Mouse (Mus musculus) heart, embryonic 10.5 days (tissue): ENCODE measurements at regions not wholly inside any gene's neighbourhood (a gene's known extent, or its start where the extent isn't known, plus 50 kb on each side); places are given as distances from the start of the nearest gene placed in this dataset.

Experiments used
- DNase-seq: peaks from one replicate; pipeline ENCODE4 v3.0.0-alpha.2; 2017; ENCODE audit warnings: low spot score
- H3K27ac ChIP-seq: fragments of 300-500 bp; sonication (generic); 2 replicates; pipeline ENCODE4 v1.5.1; 2016; ENCODE audit warnings: mild to moderate bottlenecking
- H3K27me3 ChIP-seq: fragments of 300-500 bp; sonication (generic); 2 replicates; pipeline ENCODE4 v1.6.1; 2016; ENCODE audit warnings: mild to moderate bottlenecking; ENCODE audit not compliant: poor library complexity, insufficient read depth, severe bottlenecking
- H3K36me3 ChIP-seq: fragments of 300-500 bp; sonication (generic); 2 replicates; pipeline ENCODE4 v1.6.1; 2016; ENCODE audit warnings: mild to moderate bottlenecking, moderate library complexity
- H3K4me1 ChIP-seq: fragments of 300-500 bp; sonication (generic); 2 replicates; pipeline ENCODE4 v1.6.1; 2016; ENCODE audit warnings: mild to moderate bottlenecking
- H3K4me3 ChIP-seq: fragments of 300-500 bp; sonication (generic); 2 replicates; pipeline ENCODE4 v1.5.1; 2016; ENCODE audit warnings: mild to moderate bottlenecking, moderate library complexity
- H3K9me3 ChIP-seq: fragments of 300-500 bp; sonication (generic); 2 replicates; pipeline ENCODE4 v1.6.1; 2016; ENCODE audit warnings: mild to moderate bottlenecking, moderate library complexity
- WGBS: fragments of 180-500 bp; shearing (Covaris S2); methylation state at CpG from one replicate; pipeline ENCODE4 v1.1.7; 2016; 5-methylcytosine and 5-hydroxymethylcytosine counted together

DNA sequence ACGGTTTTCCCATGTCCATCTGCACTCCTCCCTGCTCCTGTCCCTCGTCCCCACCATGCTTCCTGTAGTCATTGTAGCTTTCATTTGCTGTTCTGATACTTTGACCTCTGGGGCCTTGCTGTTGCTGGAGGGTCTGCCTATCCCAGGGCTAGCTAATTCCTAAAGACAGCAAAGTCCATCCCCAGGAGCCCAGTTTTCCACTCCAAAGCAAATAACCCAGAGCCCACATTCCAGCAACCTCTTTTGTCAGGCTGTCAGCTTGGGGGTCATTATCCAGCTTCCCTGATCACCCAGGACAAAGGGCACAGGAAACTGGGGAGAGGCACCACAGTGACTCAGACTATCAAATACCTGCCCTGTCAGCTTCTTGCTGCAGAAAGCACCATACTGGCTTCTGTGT is 139.9 kb upstream of the Tab2 start:
- no peaks in the 10 kb centered on the region for H3K9me3 ChIP-seq
- peak; percentile 69 for DNase-seq
- H3K27ac ChIP-seq: peak overlapping the region; percentile 6; the same call in 1 of the 2 replicates
- peaks cover 29% of the 10 kb centered on the region for H3K4me1 ChIP-seq
- no peak overlapping the region for H3K4me3 ChIP-seq
- no peaks in the 10 kb centered on the region for H3K36me3 ChIP-seq
- H3K27me3 ChIP-seq: no peaks in the 10 kb centered on the region
- 41% methylated on average over 2 of the region's 2 CpGs for WGBS

DNA sequence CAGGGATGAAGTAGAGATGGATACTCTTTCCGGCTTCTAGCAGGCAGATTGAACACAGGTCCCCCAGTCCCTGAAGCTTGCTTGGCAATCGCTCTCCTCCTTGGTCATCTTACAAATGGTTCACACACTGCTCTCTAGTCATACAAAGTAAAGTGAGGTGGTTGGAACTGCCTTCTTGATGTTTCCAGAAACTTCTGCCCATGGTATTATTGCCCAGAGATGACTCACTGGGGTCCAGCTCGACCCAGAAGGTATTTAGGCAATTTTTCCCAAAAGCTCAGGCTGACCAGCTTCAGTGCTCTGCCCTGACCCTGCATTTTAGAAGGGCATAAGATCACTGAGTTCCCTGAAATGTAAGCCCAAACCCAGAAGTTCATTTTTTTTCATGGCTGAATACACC is 139.2 kb upstream of the Tab2 start:
- H3K4me3 ChIP-seq: no peak overlapping the region
- 91% methylated on average over 3 of the region's 3 CpGs for WGBS
- H3K27me3 ChIP-seq: no peaks in the 10 kb centered on the region
- H3K9me3 ChIP-seq: no peaks in the 10 kb centered on the region
- H3K27ac ChIP-seq: no peak overlapping the region
- DNase-seq: peak; percentile 51
- peaks cover 29% of the 10 kb centered on the region for H3K4me1 ChIP-seq
- H3K36me3 ChIP-seq: no peaks in the 10 kb centered on the region

DNA sequence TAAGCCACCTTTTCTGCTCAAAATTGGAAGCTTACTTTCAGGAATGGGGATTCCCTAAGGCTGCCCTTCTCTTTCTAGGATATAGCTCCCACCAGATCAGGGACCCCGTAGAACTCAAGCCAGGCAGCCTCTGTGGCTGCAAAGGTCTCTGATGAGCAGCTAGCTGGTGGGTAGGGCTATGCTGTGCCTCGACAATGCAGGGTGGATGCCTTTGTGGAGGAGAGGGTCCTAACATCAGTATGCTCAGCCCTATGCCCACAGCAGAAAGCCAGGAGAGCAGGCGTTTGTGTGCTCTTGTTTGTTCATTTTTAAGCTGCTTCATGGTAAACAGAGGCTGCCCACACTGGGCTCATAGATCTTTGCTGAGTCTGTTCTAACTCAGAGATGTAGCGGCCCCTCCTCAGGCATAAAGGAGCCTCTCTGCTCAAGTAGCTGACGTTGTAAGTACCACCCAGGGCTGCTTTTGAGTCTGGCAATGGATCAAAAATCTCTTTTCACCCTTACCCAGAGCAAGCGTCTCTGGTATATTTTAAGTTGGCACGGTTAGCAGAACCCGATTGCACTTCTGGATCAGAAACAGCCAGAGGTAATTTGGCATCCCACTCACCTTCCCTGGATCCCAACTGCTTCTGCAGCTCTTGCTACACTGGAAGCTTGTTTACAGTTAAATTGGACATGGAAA is 136.0 kb upstream of the Tab2 start:
- no peak for DNase-seq
- 58% methylated on average over 8 of the region's 8 CpGs for WGBS
- peak overlapping the region; percentile 42; the same call in 1 of the 2 replicates for H3K27ac ChIP-seq

DNA sequence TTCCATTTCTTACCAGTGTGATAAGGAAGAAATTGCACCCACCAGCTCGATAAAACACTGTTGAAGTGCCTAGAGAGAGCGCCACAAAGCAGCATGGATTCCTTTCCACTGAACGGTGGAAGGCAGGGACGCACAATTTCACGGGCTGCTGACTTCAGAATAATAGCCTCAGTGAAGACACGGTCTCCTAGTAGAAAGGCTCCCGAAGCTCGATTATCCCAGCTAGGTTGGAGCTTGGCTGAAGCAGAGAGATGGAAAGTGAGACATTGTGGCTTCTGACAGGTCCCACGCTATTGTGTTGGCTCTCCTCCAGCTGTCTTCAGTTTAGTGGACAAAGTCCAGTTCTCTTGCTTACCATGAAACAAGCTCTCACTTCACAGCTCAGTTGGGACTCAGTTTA is 133.3 kb upstream of the Tab2 start:
- no peak for DNase-seq
- Histone ChIP-seq H3K36me3 (no peaks in the 10 kb centered on the region), H3K4me1 (peaks cover 33% of the 10 kb centered on the region), H3K4me3 (no peak overlapping the region), H3K27me3 (no peaks in the 10 kb centered on the region), H3K27ac (no peak overlapping the region), H3K9me3 (no peaks in the 10 kb centered on the region)
- 51% methylated on average over 9 of the region's 9 CpGs for WGBS

More for the DNA sequence above, 136.0 kb upstream of the Tab2 start:
- no peaks in the 10 kb centered on the region for H3K9me3 ChIP-seq
- H3K4me1 ChIP-seq: peaks cover 40% of the 10 kb centered on the region
- H3K4me3 ChIP-seq: no peak overlapping the region
- no peaks in the 10 kb centered on the region for H3K27me3 ChIP-seq
- no peaks in the 10 kb centered on the region for H3K36me3 ChIP-seq

DNA sequence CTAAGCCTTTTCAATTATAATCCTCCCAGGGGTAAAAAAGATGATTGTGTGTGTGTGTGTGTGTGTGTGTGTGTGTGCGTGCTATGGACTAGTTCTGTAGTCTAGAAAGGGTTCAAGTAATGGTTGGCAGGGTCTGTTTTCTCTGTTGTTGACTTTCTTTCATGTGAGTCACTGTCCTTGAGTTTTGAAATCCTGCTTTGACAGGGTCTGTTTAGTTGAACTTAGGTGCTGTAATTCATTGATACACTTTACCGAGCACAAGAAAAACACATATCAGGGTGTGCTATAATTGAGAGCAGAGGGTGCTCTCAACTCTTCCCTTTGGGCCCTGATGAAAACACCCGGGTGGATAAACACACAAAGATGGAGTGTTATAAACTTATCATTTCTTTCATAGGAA is 132.7 kb upstream of the Tab2 start:
- no peak for DNase-seq
- Histone ChIP-seq H3K4me3 (no peak overlapping the region), H3K9me3 (no peaks in the 10 kb centered on the region), H3K27me3 (no peaks in the 10 kb centered on the region), H3K4me1 (peaks cover 33% of the 10 kb centered on the region), H3K27ac (no peak overlapping the region), H3K36me3 (no peaks in the 10 kb centered on the region)
- 75% methylated on average over 3 of the region's 3 CpGs for whole genome bisulfite sequencing

DNA sequence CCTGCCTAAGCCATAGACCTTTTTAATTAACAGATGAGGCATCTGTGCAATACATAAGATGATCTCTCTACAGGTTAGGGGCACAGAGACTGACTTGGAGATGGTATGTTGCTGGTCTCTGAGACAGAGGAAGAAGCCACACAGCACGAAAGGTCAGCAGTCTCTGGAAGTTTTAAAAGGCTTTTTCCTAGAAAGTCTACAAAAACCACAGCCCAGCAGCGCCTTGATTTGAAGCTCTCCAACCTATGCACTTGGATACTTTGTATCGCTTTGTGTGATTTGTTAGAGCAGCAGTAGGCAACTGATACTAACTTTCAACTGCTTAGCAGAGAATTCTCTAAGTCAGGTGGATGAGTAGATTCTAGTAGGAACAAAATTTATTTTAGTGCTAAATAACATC is 132.3 kb upstream of the Tab2 start:
- no peak overlapping the region for H3K27ac ChIP-seq
- 84% methylated on average over 3 of the region's 3 CpGs for WGBS
- peaks cover 33% of the 10 kb centered on the region for H3K4me1 ChIP-seq

DNA sequence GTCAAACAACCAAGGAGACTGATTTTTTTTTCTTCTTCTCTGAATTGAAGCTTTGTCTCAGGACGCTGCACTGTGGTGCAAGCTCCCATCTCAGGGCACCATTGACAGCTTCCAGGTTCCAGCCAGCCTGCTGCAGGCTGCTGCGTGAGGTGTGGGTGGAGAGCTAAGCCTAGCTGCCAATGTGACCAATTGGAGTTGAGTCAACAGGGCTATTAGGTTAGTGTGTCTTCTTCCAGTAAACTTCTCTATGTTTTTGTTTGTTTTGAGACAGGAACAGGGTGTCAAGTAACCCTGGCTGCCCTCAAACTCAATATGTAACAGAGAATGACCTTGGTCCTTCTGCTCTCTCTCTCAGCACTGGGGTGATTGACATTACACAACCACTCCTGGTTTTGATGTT is 131.1 kb upstream of the Tab2 start:
- 0 out of 2 replicates have a peak overlapping the region, but pooled peaks have one; percentile 25 for H3K27ac ChIP-seq
- peak; percentile 71 for DNase-seq
- no peaks in the 10 kb centered on the region for H3K9me3 ChIP-seq

More for the DNA sequence above, 132.3 kb upstream of the Tab2 start:
- H3K9me3 ChIP-seq: no peaks in the 10 kb centered on the region
- H3K27me3 ChIP-seq: no peaks in the 10 kb centered on the region
- no peak overlapping the region for H3K4me3 ChIP-seq
- H3K36me3 ChIP-seq: no peaks in the 10 kb centered on the region
- DNase-seq: no peak

DNA sequence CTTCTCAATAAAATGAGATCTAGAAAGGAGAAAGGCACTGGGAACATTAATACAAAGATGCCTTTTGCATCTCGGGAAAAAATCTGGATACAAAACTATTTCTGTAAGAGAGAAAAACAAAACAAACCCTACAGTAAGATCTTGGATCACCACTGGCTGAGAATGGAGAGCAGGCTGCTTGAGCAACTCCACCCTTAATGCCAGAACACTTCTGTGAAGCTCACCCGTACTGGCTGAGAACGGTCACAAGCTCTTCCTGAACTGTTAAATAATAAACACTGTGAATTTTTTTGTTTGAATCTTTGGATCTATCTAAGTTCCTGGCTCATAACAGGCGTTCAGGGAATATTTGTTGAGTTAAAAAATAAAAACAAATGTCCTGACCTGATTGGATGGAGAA is 130.4 kb upstream of the Tab2 start:
- WGBS: 74% methylated on average over 4 of the region's 4 CpGs
- DNase-seq: no peak
- Histone ChIP-seq H3K9me3 (no peaks in the 10 kb centered on the region), H3K4me1 (peaks cover 24% of the 10 kb centered on the region), H3K36me3 (no peaks in the 10 kb centered on the region), H3K27me3 (no peaks in the 10 kb centered on the region), H3K27ac (no peak overlapping the region), H3K4me3 (no peak overlapping the region)

More for the DNA sequence above, 131.1 kb upstream of the Tab2 start:
- 38% methylated on average over 2 of the region's 2 CpGs for WGBS
- Histone ChIP-seq H3K4me1 (peaks cover 31% of the 10 kb centered on the region), H3K4me3 (no peak overlapping the region), H3K36me3 (no peaks in the 10 kb centered on the region), H3K27me3 (no peaks in the 10 kb centered on the region)

DNA sequence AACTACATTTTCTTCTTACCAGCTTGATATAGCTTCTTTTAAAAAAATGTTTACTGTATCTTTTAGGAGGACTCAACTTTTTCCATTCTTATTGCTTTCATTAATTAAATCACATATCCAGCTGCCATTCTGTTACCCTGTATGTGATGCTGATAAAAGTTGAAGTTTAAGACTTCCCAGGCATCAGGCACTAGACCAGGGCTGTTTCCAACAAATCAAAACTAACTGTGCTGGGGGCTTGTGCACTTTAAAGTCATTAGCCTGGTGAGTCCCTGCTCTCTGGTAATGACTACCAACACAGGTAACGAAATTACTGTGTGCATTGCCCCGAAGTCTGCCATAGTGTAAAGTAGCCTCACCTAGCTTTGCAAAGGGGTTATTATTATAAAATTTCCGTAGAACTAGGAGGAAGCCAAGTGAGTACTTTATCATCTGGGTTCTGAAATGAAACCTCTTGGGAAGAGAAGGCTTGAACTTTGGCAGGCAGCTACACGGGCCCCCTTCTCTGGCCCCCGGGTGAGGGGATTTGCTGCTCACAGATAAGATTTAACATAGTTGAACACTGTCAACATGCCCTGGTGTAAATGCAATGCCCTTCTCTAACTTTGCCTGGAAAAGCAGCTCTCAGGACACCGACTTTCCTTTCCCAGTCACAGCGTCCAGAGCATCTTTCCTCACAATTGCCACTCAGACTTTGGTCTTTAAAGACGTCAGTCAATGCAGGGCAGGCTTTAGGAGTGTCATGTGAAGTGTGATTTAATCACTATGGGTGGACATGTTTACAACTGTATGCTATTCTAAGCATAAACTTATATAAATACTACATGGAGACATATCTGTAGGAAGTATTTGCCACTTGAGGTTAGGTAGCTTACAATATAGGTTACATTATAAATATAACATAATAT is 122.1 kb upstream of the Tab2 start:
- H3K27me3 ChIP-seq: no peaks in the 10 kb centered on the region
- H3K9me3 ChIP-seq: no peaks in the 10 kb centered on the region
- 0 out of 2 replicates have a peak overlapping the region, but pooled peaks have one; percentile 22 for H3K4me3 ChIP-seq
- WGBS: 27% methylated on average over 8 of the region's 8 CpGs
- no peaks in the 10 kb centered on the region for H3K36me3 ChIP-seq
- H3K4me1 ChIP-seq: peaks cover 26% of the 10 kb centered on the region
- peak; percentile 87 for DNase-seq
- peak overlapping the region; percentile 67; the same call in 1 of the 2 replicates for H3K27ac ChIP-seq

DNA sequence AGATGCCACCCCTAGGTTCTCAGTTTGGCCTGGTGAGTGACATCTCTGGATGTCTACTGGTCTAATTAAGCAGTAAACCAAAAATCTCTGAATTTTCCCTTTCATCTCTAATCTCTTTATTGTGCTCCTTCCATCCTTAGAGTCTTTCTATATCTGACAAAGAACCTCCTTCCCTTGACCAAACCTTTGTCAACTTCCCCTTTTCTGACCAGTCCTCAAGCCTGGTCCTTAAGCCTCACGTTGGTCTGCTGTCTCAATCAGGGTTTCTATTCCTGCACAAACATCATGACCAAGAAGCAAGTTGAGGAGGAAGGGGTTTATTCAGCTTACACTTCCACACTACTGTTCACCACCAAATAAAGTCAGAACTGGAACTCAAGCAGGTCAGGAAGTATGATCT is 116.4 kb upstream of the Tab2 start:
- H3K27me3 ChIP-seq: no peaks in the 10 kb centered on the region
- no peaks in the 10 kb centered on the region for H3K36me3 ChIP-seq
- H3K4me3 ChIP-seq: no peak overlapping the region
- WGBS: 78% methylated on average over 1 of the region's 1 CpGs
- DNase-seq: no peak
- H3K9me3 ChIP-seq: no peaks in the 10 kb centered on the region
- H3K27ac ChIP-seq: no peak overlapping the region
- peaks cover 8% of the 10 kb centered on the region for H3K4me1 ChIP-seq

DNA sequence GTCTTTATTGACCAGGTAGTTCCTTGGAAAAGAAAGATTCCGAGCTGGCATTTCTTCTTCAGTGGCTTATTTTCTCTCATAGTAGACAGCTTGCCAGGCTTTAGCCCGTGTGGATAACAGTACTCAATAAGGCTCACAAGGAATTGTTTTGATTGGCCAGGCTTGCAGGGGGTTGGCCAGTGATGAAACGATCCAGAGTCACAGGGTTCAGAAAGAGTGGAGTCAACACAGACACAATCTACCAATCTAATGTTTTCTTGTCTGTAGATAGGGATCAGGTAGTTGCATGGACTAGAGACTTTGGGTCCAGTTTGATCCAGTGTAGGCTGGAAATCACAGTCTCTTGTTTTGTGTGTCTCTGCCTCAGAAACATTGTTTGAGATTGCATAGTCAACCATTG is 115.8 kb upstream of the Tab2 start:
- Histone ChIP-seq H3K36me3 (no peaks in the 10 kb centered on the region), H3K4me1 (peaks cover 2% of the 10 kb centered on the region), H3K27ac (no peak overlapping the region), H3K9me3 (no peaks in the 10 kb centered on the region), H3K4me3 (no peak overlapping the region), H3K27me3 (no peaks in the 10 kb centered on the region)
- no peak for DNase-seq
- WGBS: 64% methylated on average over 3 of the region's 3 CpGs

DNA sequence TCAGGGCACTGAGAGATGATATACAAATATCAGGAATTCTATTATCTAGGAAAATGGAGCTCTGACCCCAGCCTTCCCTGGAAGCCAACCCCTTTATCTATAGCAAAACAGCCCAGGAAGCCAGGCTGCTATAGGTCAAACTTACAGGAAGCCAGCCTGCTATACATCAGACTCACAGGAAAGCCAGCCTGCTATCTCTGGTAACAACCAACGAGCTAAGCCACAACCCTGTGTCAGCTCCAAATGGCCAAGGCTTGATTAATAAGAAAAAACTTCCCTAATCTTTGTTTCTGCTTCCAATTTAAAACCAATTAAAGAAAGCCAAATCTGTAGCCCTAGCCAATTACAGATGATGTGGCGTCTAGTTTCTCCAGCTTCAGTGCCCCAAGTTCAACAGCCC is 114.4 kb upstream of the Tab2 start:
- no peak for DNase-seq
- H3K27ac ChIP-seq: 0 out of 2 replicates have a peak overlapping the region, but pooled peaks have one; percentile 3
- no peak overlapping the region for H3K4me3 ChIP-seq
- H3K4me1 ChIP-seq: no peaks in the 10 kb centered on the region
- WGBS: 46% methylated on average over 2 of the region's 2 CpGs
- no peaks in the 10 kb centered on the region for H3K36me3 ChIP-seq
- no peaks in the 10 kb centered on the region for H3K9me3 ChIP-seq
- H3K27me3 ChIP-seq: no peaks in the 10 kb centered on the region

DNA sequence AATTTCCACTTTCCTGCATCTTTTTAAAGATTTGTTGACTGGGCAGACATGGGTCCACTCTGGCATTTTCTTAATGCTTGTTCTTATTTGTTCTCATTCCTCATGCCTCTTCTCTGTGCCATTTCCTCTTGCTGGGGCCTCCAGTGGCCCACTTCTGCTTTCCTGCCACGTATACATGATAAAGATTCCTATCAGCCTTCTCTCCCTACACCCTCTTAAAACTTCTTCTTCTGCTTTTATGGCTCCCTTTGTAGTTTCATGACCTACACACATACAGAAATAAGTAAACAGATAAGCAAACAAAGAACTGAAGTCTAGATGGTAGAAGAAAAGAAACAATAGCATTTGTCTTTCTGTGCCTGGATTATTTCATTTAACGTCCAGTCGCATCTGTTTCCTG is 110.9 kb upstream of the Tab2 start:
- H3K36me3 ChIP-seq: no peaks in the 10 kb centered on the region
- no peak for DNase-seq
- H3K27me3 ChIP-seq: no peaks in the 10 kb centered on the region
- H3K9me3 ChIP-seq: no peaks in the 10 kb centered on the region
- H3K4me3 ChIP-seq: no peak overlapping the region
- no peaks in the 10 kb centered on the region for H3K4me1 ChIP-seq
- 70% methylated on average over 3 of the region's 3 CpGs for WGBS
- no peak overlapping the region for H3K27ac ChIP-seq
